Mouse (Mus musculus): ENCODE measurements around the gene Ypel2.

Ypel2 gene

GRCm38 (mm10) chr11:86994791-86995624 lies 1.5 kb upstream of the Ypel2 start:
- DNase-seq = no peak

GRCm38 (mm10) chr11:86994330-86994729 lies 823 bp upstream of the Ypel2 start:
- DNase-seq = no peak

DNA sequence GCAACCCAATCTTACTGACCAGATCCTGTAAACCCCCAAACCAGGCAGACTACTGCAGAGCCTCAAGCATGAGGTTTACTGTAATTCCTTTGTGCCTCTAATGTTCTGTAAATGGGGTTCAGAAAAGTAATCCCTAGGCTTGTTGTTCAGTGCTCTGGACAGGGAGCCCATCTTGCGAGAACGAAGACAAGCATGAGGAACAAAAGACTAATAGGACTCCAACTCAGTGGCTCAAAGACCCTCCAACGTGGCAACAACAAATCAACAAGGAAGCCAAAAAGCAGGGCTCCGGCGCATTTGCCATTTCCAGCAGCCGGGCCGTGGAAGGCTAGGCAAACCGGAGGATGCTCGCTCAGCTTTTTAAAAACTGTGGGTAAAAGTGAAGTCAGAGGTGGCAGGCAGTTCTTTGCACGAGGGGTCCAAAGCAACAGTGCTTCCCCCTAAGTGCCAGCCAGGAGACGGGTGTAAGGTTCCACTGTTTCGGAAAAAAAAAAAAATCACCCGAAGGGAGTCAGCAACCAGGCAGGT lies 982 bp downstream of the Ypel2 start:
- DNase-seq = no peak

DNA sequence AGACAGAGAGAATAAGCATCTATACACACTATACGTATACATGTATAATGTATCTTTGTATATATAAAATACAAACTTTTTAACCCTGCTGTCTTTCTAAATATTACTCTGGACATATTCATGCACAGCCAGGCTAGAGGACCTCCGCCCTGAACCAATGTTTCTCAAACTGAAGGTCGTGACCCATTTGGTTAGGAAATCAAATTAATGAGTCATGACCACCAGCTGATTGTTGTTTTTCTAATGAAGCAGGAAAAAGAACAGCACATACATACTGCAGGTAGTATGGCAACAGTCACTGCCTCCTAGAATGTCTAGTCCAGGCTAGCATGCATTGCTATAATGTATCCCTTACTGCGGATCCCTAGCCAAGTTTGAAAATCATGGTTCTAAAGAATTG lies 2.3 kb downstream of the Ypel2 start:
- peak; percentile 46 for DNase-seq

DNA sequence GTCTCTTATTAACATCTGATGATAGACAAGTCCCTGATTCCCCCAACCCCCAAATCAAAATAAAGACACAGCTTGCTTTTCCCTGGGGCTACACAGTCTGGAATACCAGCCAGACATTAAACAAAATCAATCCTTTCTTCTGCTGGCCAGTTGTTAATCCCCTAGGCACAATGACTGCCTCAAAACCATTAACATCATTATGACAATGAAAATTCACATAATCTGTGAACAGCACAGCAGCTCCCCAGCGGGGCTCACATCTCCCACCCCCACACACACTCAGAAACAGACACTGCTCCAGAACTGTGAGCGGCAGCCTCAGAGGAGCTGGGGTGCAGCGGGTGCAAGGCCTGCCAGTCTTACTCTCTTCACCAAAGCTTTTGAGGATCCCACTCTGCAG lies 3.2 kb downstream of the Ypel2 start:
- DNase-seq = no peak

GRCm38 (mm10) chr11:86984990-86985389 lies 8.5 kb downstream of the Ypel2 start:
- no peak for DNase-seq

- no peak for DNase-seq
Observed at GRCm38 (mm10) chr11:86983056-86983455, 10.5 kb downstream of the Ypel2 start.

DNA sequence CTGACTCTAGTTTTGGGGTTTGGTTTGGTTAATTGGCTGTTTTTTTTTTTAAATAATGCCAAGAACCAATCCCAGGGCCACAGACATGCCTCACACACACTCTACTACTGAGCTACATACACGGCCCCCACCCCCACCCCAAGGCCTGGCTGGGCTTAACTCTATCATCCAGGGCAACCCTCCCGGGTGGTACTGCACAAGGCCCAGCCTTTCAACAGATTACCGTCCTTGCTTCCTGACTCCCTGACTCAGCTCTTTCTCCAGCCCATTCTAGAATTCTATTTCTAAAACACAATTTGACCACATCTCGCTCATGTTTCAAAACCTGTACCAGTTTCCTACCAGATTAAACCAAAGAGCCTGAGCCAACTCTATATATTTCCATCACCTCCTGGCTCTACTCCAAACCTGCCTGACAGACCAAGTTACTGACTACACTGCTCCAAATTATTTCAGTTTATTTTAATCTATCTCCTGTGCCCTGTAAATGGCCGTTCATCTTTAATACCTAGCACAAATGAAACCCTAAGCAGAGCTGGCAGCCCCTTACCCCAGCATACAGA lies 12.2 kb downstream of the Ypel2 start:
- no peak for DNase-seq

- no peak for DNase-seq
Observed at GRCm38 (mm10) chr11:86980526-86980925, 13.0 kb downstream of the Ypel2 start.

GRCm38 (mm10) chr11:86979799-86980198 lies 13.7 kb downstream of the Ypel2 start:
- DNase-seq = peak; percentile 54

DNA sequence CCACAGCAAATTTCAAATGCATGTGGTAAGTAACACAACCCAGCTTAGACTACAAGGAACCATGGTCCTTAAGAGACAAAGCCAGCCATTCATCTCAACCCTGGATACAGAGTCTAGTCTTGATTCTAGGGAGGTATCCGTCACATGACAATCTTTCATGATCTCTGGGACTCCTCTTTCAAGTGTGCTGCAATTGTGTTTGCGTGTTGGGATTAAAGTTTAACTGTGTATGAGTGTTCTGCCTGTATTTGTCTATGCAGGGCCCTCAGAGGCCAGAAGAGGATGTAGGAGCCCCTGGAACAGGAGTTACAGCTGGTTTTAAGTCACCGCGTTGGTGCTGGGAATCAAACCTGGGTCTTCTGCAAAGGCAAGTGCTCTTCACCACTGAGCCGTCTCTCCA lies 16.3 kb downstream of the Ypel2 start:
- no peak for DNase-seq

DNA sequence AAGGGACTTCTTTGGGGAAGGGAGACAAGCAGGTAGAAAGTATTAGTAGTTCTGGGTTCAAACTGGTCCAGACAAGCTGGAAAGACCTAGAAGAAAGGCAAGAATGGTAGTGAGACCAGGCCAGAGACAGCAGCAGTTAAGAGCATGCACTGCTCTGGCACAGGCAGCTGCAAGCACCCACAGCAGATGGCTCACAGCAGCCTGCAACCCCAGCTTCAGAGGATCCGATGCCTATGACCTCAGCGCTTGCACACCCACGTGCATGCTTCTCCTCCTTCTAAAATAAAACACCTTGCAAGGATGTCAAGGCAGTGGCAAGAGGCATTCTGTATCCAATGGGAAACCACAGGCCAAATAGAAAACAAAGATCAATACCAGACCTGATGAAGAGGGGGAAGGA lies 19.1 kb downstream of the Ypel2 start:
- DNase-seq = no peak

GRCm38 (mm10) chr11:86973255-86973654 lies 20.3 kb downstream of the Ypel2 start:
- no peak for DNase-seq

DNA sequence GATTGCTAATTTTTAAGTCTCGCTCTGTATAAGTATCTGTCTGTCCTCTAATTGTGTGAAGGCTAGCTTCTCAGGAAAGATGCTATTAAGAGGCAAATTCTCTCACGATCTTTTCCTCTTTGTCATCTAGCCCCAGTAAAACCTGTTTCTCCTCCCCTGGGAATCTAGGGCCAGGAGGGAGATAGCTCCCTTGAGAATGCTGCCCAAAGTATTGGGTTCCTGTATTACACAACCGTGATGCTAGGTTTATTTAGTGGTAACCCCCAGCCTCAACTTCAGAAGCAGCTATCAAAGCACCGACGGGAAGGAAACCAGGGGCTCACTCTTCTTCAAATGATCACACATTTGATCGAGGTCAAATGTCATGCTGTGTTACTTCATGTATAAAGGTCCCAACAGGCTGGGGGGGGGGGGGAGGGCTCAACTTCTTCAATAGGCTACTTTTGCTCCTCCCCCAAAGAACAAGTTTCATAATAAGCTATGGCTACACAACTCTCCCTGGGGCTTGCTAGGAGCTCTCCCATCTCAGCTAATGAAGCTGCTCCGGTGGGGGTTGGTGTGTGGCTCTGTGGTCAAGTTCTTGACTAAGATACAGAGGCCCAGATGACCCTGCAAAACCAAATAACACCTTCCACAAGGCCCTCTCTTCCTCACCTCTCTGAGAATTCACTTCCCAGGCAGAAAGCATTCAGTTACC lies 22.3 kb downstream of the Ypel2 start:
- DNase-seq = no peak

GRCm38 (mm10) chr11:86969041-86969821 lies 24.3 kb downstream of the Ypel2 start:
- DNase-seq = no peak

DNA sequence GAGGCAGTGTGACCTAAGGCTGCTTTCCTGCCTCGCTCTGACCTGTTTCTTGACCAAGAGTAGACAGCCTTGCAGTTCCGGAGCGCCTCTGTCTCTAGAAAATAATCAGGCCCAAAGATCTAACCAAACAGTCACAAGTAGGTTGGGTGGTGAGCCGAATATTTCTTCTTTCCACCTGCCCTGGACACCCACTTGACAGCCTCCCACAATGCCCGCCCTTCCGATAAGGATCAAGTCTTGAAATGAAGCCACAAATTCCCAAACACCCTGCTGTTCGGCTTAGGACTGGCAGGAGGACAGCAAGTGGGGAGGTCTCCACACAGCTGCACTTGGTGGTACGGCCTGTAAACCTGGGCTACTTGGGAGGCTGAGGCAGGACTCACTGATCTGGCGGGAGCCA lies 26.0 kb downstream of the Ypel2 start:
- peak; percentile 56 for DNase-seq

GRCm38 (mm10) chr11:86966696-86967095 lies 26.8 kb downstream of the Ypel2 start:
- DNase-seq = no peak

DNA sequence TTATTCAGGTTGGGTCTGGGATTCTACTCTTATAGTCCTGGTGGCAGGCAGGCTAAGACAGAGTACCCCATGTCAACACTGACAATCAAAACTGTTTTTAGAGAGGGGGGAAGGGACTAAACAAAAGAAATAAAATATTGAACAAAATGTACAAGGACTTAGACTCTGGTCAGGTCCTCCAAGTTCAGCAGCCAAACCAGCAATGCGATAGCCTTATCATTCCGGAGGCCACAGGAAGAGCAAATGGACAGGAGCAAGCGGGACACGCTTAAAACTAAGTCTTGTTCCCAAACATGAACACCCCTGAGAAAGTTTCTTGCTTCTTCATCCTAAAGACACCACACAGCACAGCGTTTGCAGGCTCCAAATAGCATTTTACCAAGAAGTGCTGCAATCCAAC lies 28.4 kb downstream of the Ypel2 start:
- DNase-seq = no peak

GRCm38 (mm10) chr11:86963698-86964097 lies 29.8 kb downstream of the Ypel2 start:
- DNase-seq = no peak

GRCm38 (mm10) chr11:86963027-86963426 lies 30.5 kb downstream of the Ypel2 start:
- no peak for DNase-seq

GRCm38 (mm10) chr11:86962362-86962761 lies 31.1 kb downstream of the Ypel2 start:
- no peak for DNase-seq

DNA sequence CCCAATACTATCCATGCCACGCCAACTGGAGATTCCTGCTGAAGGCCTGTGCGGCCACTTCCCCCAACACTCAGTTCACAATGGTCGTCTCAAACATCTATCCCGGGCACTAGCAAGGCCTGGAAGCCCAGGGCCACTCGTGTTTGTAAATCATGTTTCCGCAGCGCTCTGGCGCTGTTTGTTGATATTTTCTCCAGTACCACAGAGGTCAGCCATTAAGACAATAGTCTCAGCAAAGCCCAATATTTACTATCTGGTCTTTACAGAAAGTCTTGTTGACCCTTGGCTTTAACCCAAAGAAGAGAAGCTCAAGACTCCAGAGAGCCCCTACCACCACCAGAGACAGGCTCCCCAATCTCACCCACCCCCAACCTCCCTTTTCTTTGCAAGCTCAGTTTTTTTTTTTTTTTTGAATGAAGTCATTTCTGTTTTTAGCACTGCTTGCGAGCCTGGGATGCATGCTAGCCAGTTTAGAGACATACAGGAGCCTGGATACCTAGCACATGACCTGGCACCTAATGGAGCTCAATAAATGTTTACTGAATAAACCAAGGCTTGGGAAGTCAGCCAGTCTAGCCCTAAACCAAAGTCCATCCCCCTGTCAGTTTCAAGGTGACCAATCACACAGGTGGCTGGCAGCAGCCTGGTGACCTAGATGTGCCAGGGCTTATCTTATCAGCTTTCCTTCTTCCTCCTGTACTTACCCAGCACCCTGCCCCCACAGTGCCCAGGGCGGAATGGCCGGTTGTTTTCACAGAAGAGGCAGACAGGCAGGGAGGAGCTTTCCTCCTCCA lies 31.8 kb downstream of the Ypel2 start:
- peak; percentile 91 for DNase-seq

All from lung, postnatal 36 days (tissue).